Mouse (Mus musculus) lung, postnatal 0 days (tissue): ENCODE measurements at regions not wholly inside any gene's neighbourhood (a gene's known extent, or its start where the extent isn't known, plus 50 kb on each side); places are given as distances from the start of the nearest gene placed in this dataset.

Experiments used
- CTCF ChIP-seq: IDR thresholded peaks from 2 replicates; pipeline ENCODE4 v1.5.1; 2016; ENCODE audit warnings: antibody characterized with exemption, mild to moderate bottlenecking
- EP300 ChIP-seq: IDR thresholded peaks from 2 replicates; pipeline ENCODE4 v1.6.1; 2016; ENCODE audit warnings: antibody characterized with exemption, mild to moderate bottlenecking, control low read depth

GRCm38 (mm10) chr17:45277516-45277915, 156.0 kb downstream of the Cdc5l start:
- TF ChIP-seq CTCF (no peak), EP300 (no peak)
